Mouse (Mus musculus): ENCODE data around the gene Eea1.

DNA sequence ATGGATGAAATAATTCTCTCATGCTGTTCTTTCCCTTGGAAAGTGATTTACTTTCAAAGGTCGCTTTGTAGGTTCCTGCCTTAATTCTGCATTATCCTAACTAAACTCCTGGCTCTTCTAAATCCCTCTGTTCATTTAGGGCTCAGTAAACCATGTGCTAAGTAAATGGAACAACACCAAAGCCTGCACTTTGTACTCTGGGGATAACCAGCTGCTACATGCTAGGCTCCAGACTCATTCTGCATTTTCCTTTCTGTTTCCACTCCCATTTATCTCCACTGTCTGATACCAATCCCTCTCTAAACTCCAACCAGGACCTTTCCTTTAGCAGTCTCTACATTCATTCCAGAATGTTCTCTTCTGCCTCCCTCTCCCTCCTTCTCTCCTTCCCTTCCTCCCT is 149.3 kb downstream of the Eea1 start:
- TF ChIP-seq CTCF (conservative IDR thresholded peaks at IDR 0.05; ENCODE audit: insufficient read depth, insufficient read length, low read depth, low read length): no peak
- TF ChIP-seq POLR2A (IDR thresholded peaks at IDR 0.05; ENCODE audit: low read depth, low read length): no peak

Data from kidney, adult 2 months (tissue).